Mouse (Mus musculus) MEL (cell line): ENCODE data around the gene Kansl1.

Experiments used
- CTCF ChIP-seq, 3 experiments: IDR thresholded peaks in 2 of 3; conservative IDR thresholded peaks in 1 of 3; 2 replicates each; pipeline ENCODE4 v1.5.1; 2011 to 2012; ENCODE audit warnings: low read length in 3 of 3, low read depth in 2 of 3, mild to moderate bottlenecking in 2 of 3, improper control_type of control experiment in 1 of 3, inconsistent platforms in 1 of 3, mixed read lengths in 1 of 3, moderate library complexity in 1 of 3; ENCODE audit not compliant: control insufficient read depth in 1 of 3, insufficient read depth in 1 of 3, poor library complexity in 1 of 3, severe bottlenecking in 1 of 3
- EP300 ChIP-seq, 2 experiments: IDR thresholded peaks; 2 replicates each; pipeline ENCODE4 v1.6.1; 2011; ENCODE audit warnings: improper control_type of control experiment in 2 of 2, low read length in 2 of 2, low read depth in 1 of 2, mild to moderate bottlenecking in 1 of 2
- POLR2A ChIP-seq, 2 experiments: IDR thresholded peaks; 2 replicates each; pipeline ENCODE4 v1.6.1; 2011 to 2012; ENCODE audit warnings: low read length in 2 of 2, mild to moderate bottlenecking in 2 of 2, control low read depth in 1 of 2, improper control_type of control experiment in 1 of 2, low read depth in 1 of 2, moderate library complexity in 1 of 2; ENCODE audit not compliant: control insufficient read depth in 1 of 2, insufficient read depth in 1 of 2, poor library complexity in 1 of 2
- RCOR1 ChIP-seq: IDR thresholded peaks from 2 replicates; pipeline ENCODE4 v1.6.1; 2012; ENCODE audit warnings: low read depth, mild to moderate bottlenecking, inconsistent platforms, low read length, improper control_type of control experiment
- SMC3 ChIP-seq: IDR thresholded peaks from 2 replicates; pipeline ENCODE4 v1.6.1; 2011; ENCODE audit warnings: low read depth, low read length, improper control_type of control experiment
- TAL1 ChIP-seq: IDR thresholded peaks from 2 replicates; pipeline ENCODE4 v1.6.1; 2012; ENCODE audit warnings: mild to moderate bottlenecking, inconsistent platforms, low read length, moderate library complexity, mixed read lengths
- TBP ChIP-seq: IDR thresholded peaks from 2 replicates; pipeline ENCODE4 v1.8.0; 2011; ENCODE audit warnings: low read depth, low read length, improper control_type of control experiment

DNA sequence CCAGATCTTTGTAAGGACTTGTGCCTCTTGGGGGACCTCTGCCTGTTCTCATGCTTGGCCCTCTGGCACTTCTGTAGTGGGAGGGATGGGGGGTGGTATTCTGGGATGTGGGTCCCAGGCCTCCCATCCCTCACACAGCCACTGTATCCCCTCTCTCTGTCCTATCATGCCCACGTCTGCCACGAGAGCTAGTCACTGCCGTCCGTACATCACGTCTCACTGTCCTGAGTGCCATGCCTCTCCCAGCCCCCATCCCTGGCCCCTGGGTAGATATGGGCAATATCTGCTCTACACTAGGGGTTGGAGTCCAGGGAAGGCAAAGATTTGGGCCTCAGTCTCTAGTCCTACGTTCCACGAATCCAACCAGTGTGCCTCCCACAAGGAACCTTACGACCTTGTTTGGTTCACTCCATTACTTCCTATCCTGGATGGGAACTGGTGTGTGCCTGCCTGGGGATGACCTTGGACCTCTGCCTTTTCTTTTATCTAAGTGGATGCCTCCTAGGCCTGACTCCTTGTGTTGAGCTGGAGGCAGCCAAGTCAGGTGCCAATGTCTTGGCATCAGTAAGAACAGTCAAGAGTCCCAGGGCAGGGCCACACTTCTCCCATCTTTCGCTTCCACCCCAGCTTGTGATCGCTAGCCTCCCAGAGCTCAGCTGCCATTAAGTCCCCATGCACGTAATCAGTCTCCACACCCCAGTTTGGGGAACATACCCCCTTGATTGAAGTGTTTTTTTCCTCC lies 139.3 kb downstream of the Kansl1 start:
- TF ChIP-seq EP300 (IDR thresholded peaks at IDR 0.05; ENCODE audit: low read depth in 1 of 2, low read length in 2 of 2) = no peak
- TF ChIP-seq POLR2A (IDR thresholded peaks at IDR 0.05; ENCODE audit: control insufficient read depth in 1 of 2, insufficient read depth in 1 of 2, low read depth in 1 of 2, low read length in 2 of 2, poor library complexity in 1 of 2) = no peak
- TF ChIP-seq CTCF (IDR thresholded peaks at IDR 0.05 in 2 of 3, conservative IDR thresholded peaks at IDR 0.05 in 1 of 3; ENCODE audit: control insufficient read depth in 1 of 3, insufficient read depth in 1 of 3, low read depth in 2 of 3, low read length in 3 of 3, poor library complexity in 1 of 3, severe bottlenecking in 1 of 3) = no peak
- TF ChIP-seq TAL1 = no peak
- TF ChIP-seq SMC3 = no peak
- no peak for TF ChIP-seq TBP
- TF ChIP-seq RCOR1 = no peak
